Mouse (Mus musculus): ENCODE data around the gene Wwtr1. TPM values are rescaled to one million over a fixed set of nuclear protein-coding genes. Genes with fewer than 3 reads are reported as not detected.

The Wwtr1 gene
- under 1 TPM in 1 of 2 experiments, not detected in 1; 0.07 TPM for total RNA-seq (2023)

GRCm38 (mm10) chr3:57575660-57576055 lies at the start of gene Wwtr1:
Wwtr1 (minus strand) TSS chr3:57575910.

GRCm38 (mm10) chr3:57425089-57425730 lies 150.5 kb downstream of the Wwtr1 start, which contains the start of gene Tm4sf4:
Tm4sf4 (plus strand) TSS chr3:57425314.

Other genes with a start within 250 kb of the Wwtr1 start
- not detected for gene Tm4sf4, start 150.6 kb downstream of the Wwtr1 start, total RNA-seq (2023)
- 10 to 100 TPM; 18.8 to 21.7 TPM for gene Commd2, start 75.8 kb upstream of the Wwtr1 start, total RNA-seq (2023)
- not detected for gene Ankub1, start 116.9 kb upstream of the Wwtr1 start, total RNA-seq (2023)
- 100 to 1,000 TPM; 108 to 111 TPM for gene Rnf13, start 160.2 kb upstream of the Wwtr1 start, total RNA-seq (2023)